Mouse (Mus musculus) cerebellum, postnatal 36 days (tissue): Measurements from ENCODE around the gene Lrrfip1.

Experiments
- DNase-seq, 2 experiments: peaks; one replicate each; pipeline ENCODE4 v3.0.0; 2021 to 2022; ENCODE audit warnings: mixed read lengths in 2 of 2

Gene Lrrfip1

GRCm38 (mm10) chr1:91057311-91058245 lies 59.0 kb downstream of the Lrrfip1 start:
- no peak for DNase-seq

GRCm38 (mm10) chr1:91058251-91058650 lies 59.7 kb downstream of the Lrrfip1 start:
- no peak for DNase-seq

GRCm38 (mm10) chr1:91059792-91060604 lies 61.5 kb downstream of the Lrrfip1 start:
- no peak for DNase-seq

GRCm38 (mm10) chr1:91061105-91061504 lies 62.6 kb downstream of the Lrrfip1 start:
- no peak for DNase-seq

- no peak for DNase-seq
Measured at GRCm38 (mm10) chr1:91062363-91062762, 63.8 kb downstream of the Lrrfip1 start.

- no peak for DNase-seq
Measured at GRCm38 (mm10) chr1:91064053-91064452, 65.5 kb downstream of the Lrrfip1 start.

- DNase-seq, result no peak
Measured at GRCm38 (mm10) chr1:91064903-91065525, 66.5 kb downstream of the Lrrfip1 start.

- no peak for DNase-seq
Measured at GRCm38 (mm10) chr1:91066061-91066460, 67.5 kb downstream of the Lrrfip1 start.

- DNase-seq, result no peak
Measured at GRCm38 (mm10) chr1:91066599-91066998, 68.1 kb downstream of the Lrrfip1 start.

- peak in 1 of 2 experiments; percentile 19 for DNase-seq
Measured at GRCm38 (mm10) chr1:91067716-91068115, 69.2 kb downstream of the Lrrfip1 start.

- no peak for DNase-seq
Measured at GRCm38 (mm10) chr1:91069575-91069974, 71.0 kb downstream of the Lrrfip1 start.

- no peak for DNase-seq
Measured at GRCm38 (mm10) chr1:91070547-91070946, 72.0 kb downstream of the Lrrfip1 start.

GRCm38 (mm10) chr1:91071671-91072290 lies 73.2 kb downstream of the Lrrfip1 start:
- no peak for DNase-seq

- no peak for DNase-seq
Measured at GRCm38 (mm10) chr1:91076946-91077345, 78.4 kb downstream of the Lrrfip1 start.

GRCm38 (mm10) chr1:91077456-91077855 lies 78.9 kb downstream of the Lrrfip1 start:
- no peak for DNase-seq

- DNase-seq, result no peak
Measured at GRCm38 (mm10) chr1:91077980-91078379, 79.4 kb downstream of the Lrrfip1 start.

GRCm38 (mm10) chr1:91079740-91080422 lies 81.3 kb downstream of the Lrrfip1 start:
- DNase-seq, result no peak

GRCm38 (mm10) chr1:91080423-91080749 lies 81.8 kb downstream of the Lrrfip1 start:
- DNase-seq, result no peak

- DNase-seq, result no peak
Measured at GRCm38 (mm10) chr1:91084374-91084773, 85.8 kb downstream of the Lrrfip1 start.

GRCm38 (mm10) chr1:91085009-91085408 lies 86.5 kb downstream of the Lrrfip1 start:
- no peak for DNase-seq

- DNase-seq, result no peak
Measured at GRCm38 (mm10) chr1:91085686-91086085, 87.1 kb downstream of the Lrrfip1 start.

GRCm38 (mm10) chr1:91086325-91086724 lies 87.8 kb downstream of the Lrrfip1 start:
- DNase-seq, result no peak
